Mouse (Mus musculus) Patski (cell line): ENCODE results near the gene Pmepa1. TPM values are rescaled to one million over a fixed set of nuclear protein-coding genes. Genes with fewer than 3 reads are reported as not detected.

Experiments
- ATAC-seq: fragments of 100-300 bp; one replicate; pipeline ENCODE4 v1.8.0; 2021
- CTCF ChIA-PET: fragments of 350-600 bp; sonication (Branson Sonifier 250); formaldehyde crosslinking; loops from one replicate; lab custom pipeline; 2022; ENCODE audit warnings: inconsistent platforms; lab: Charles Lee
- POLR2A ChIA-PET: fragments of 350-600 bp; sonication (Branson Sonifier 250); formaldehyde crosslinking; loops from one replicate; lab custom pipeline; 2022; ENCODE audit warnings: antibody characterized with exemption, inconsistent platforms; lab: Charles Lee
- DNase-seq: peaks from one replicate; pipeline ENCODE4 v3.0.0-alpha.2; 2011; ENCODE audit warnings: low read depth, low spot score
- H3K27me3 ChIP-seq: fragments of 371-371 bp; one replicate; pipeline ENCODE4 v1.5.1; 2021
- CTCF ChIP-seq: fragments of 100-300 bp; IDR thresholded peaks from one replicate; pipeline ENCODE4 v1.5.1; 2021
- in situ Hi-C: fragments of 300-500 bp; cut with MboI; formaldehyde crosslinking; loops from 3 replicates; pipeline ENCODE4 v1.11.1; 2018; ENCODE audit warnings: low pct_unique_long_range_greater_than_20kb, mixed read lengths
- polyA plus RNA-seq: library from polyadenylated mRNA; unstranded; gene quantifications from one replicate; pipeline ENCODE4 v1.2.3, GENCODE M21; 2021

Pmepa1 gene
- polyA plus RNA-seq = 20.1 TPM

- in situ Hi-C loops = loop anchor here (5.0 kb wide), 1 partner anchor 136 kb away; no protein-coding TSS in a partner anchor
- DNase-seq (no peak), ATAC-seq (peak; percentile 88)
- H3K27me3 ChIP-seq = no peaks in the 10 kb centered on the region
- ChIA-PET POLR2A (interaction anchor here (2.0 kb wide), 1 partner anchor 13 kb away, joined by 6 read pairs; no protein-coding TSS in a partner anchor), CTCF (interaction anchor here (1.2 kb wide), 1 partner anchor 131 kb away, joined by 3 read pairs; no protein-coding TSS in a partner anchor)
- no peak for TF ChIP-seq CTCF
Measured at GRCm38 (mm10) chr2:173276409-173276808, at the start of gene Pmepa1. Gene Pmepa1, minus strand, starts transcription at chr2:173276533.

DNA sequence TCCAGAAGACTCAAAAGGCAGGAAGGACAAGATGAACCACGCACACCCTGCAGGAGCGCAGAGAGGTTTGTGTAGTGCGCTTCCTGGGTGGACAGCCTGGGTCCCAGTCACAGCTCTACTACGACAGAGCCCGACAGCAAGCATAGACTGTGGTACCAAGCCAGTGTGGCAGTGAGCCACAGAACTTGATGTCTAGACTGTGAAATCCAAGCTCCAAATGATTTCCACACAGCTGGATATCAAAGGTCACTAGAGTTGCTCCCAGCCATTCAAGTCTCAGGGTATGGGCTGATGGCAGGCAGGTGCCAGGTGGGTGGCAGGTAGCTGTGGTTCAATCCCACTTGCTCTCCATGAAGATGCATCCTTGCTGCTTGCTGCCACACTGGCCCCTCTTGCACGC lies 45.4 kb upstream of the Pmepa1 start:
- ChIA-PET CTCF (no interaction called here), POLR2A (no interaction called here)
- no peak for DNase-seq
- H3K27me3 ChIP-seq = no peaks in the 10 kb centered on the region
- TF ChIP-seq CTCF = no peak
- in situ Hi-C loops = no loop called here
- no peak for ATAC-seq

DNA sequence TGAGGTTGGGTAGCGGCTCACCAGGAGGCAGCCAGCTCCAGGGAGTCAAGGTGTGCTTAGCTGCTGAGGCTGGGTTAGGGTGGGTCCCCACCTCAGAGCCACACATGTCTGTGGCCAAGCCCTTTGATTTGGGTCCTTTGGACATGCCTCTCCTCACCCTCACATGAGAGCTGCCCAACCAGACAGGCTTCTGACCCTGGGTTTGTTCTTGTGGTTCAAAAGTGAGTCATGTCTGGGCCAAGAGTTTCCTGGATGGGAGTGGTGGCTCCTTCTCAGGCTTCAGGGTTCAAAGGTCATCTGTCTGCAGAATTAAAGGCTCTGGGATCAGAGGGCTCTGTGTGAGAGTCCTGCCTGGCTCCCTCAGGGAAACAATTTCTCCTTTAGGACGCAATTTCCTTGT lies 44.9 kb upstream of the Pmepa1 start:
- no peak for ATAC-seq
- no peak for DNase-seq
- no peaks in the 10 kb centered on the region for H3K27me3 ChIP-seq
- ChIA-PET POLR2A (no interaction called here), CTCF (interaction anchor here (0.9 kb wide), 1 partner anchor 8 kb away, joined by 3 read pairs; no protein-coding TSS in a partner anchor)
- no peak for TF ChIP-seq CTCF
- in situ Hi-C loops = no loop called here

DNA sequence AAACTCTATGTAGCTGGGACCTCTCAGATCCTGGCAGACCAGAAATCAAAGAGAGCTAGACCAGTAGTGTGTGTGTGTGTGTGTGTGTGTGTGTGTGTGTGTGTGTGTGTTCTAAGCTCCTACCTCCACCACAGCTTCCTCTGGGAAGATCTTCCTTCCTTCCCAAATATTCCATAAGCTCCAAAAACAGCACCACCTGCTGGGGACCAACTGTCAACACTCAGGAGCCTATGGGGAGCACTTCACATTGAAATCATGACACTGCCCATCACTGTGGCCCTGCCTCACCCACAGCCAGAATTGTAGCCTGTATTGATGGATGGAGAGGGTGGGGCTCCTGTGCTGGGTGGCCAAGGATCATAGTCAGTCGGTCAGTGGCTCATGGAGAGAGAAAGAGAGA lies 38.0 kb upstream of the Pmepa1 start:
- CTCF ChIA-PET = no interaction called here
- DNase-seq (no peak), ATAC-seq (no peak)
- no peak for TF ChIP-seq CTCF
- POLR2A ChIA-PET = no interaction called here
- no peaks in the 10 kb centered on the region for H3K27me3 ChIP-seq
- in situ Hi-C loops = no loop called here

DNA sequence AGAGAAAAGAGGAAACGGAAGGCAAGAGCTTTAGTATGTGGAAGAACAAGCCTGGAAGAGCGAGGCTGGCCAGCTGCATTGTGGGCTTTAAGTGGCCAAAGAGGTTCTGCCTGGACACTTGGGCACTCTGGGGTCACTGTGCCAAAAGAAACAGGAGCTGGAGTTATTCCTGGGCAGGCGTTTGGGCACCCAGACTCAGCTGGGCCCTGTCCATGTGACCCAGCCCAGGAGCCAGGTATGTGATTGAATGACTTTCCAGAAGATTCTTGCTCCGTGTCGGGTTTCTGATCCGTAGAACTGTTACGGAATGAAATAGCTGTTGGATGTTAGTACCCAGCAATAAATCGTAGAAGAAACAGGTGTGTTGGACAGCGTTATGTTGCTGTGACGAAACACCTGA lies 32.2 kb upstream of the Pmepa1 start:
- H3K27me3 ChIP-seq = no peaks in the 10 kb centered on the region
- ChIA-PET CTCF (interaction anchor here (1.4 kb wide), 1 partner anchor 115 kb away, joined by 4 read pairs; no protein-coding TSS in a partner anchor), POLR2A (no interaction called here)
- ATAC-seq = no peak
- DNase-seq = no peak
- TF ChIP-seq CTCF = no peak
- in situ Hi-C loops = loop anchor here (5.0 kb wide), 1 partner anchor 44 kb away; no protein-coding TSS in a partner anchor

GRCm38 (mm10) chr2:173307984-173308383 lies 31.7 kb upstream of the Pmepa1 start:
- in situ Hi-C loops = loop anchor here (5.0 kb wide), 1 partner anchor 44 kb away; no protein-coding TSS in a partner anchor
- ATAC-seq (no peak), DNase-seq (no peak)
- ChIA-PET POLR2A (no interaction called here), CTCF (interaction anchor here (1.4 kb wide), 1 partner anchor 116 kb away, joined by 4 read pairs; no protein-coding TSS in a partner anchor)
- no peak for TF ChIP-seq CTCF
- H3K27me3 ChIP-seq = no peaks in the 10 kb centered on the region

GRCm38 (mm10) chr2:173307561-173307960 lies 31.2 kb upstream of the Pmepa1 start:
- ATAC-seq (peak; percentile 54), DNase-seq (peak; percentile 68)
- in situ Hi-C loops = loop anchor here (5.0 kb wide), 1 partner anchor 45 kb away; no protein-coding TSS in a partner anchor

DNA sequence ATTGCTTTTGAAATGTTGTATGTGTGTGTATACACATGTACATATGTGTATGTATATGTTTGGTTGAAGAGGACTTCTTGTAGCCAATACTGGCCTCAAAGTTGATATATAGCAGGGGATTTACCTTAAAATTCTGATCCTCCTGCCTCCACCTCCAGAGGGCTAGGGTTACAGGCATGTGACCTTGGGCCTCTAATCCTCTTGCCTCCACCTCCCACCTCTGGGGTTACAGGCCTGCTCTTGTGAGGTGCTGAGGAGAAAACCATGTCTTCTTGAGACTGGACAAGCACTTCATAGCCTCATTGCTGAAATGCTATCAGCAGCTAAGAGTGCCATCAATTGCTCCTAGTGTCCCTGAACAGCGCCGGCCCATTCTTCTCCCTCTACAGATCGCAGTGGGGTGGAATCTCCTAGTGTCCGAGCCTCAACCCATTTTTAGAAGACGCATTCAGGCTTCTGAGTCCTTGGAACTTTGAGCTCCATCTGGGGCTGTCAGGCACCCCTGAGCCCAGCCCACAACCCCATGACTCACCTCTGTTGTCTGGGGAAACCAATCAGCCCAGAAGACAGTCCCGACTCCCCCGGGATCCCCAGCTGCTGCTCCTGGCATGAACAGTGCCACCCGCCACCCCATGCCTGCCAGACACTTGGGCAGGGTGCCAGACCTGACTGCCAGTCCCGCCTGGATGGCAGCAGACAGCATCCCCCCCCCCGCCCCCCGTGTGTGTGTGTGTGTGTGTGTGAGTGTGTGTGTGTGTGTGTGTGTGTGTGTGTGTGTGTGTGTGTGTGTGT lies 30.6 kb upstream of the Pmepa1 start:
- DNase-seq (peak; percentile 81), ATAC-seq (peak; percentile 93)
- ChIA-PET CTCF (interaction anchor here (0.7 kb wide), 1 partner anchor 32 kb away, joined by 3 read pairs; no protein-coding TSS in a partner anchor), POLR2A (interaction anchor here (0.6 kb wide), 3 partner anchors 23 to 121 kb away, joined by 3 to 4 read pairs (median 4); no protein-coding TSS in a partner anchor)
- no peaks in the 10 kb centered on the region for H3K27me3 ChIP-seq
- TF ChIP-seq CTCF = no peak
- in situ Hi-C loops = loop anchor here (5.0 kb wide), 1 partner anchor 45 kb away; no protein-coding TSS in a partner anchor

More at GRCm38 (mm10) chr2:173307561-173307960, 31.2 kb upstream of the Pmepa1 start:
- no peaks in the 10 kb centered on the region for H3K27me3 ChIP-seq
- ChIA-PET CTCF (interaction anchor here (1.4 kb wide), 1 partner anchor 116 kb away, joined by 4 read pairs; no protein-coding TSS in a partner anchor), POLR2A (interaction anchor here (0.6 kb wide), 2 partner anchors 24 to 121 kb away, joined by 3 to 4 read pairs; no protein-coding TSS in a partner anchor)
- TF ChIP-seq CTCF = no peak

- ATAC-seq (no peak), DNase-seq (no peak)
- no peak for TF ChIP-seq CTCF
- ChIA-PET POLR2A (no interaction called here), CTCF (no interaction called here)
- in situ Hi-C loops = loop anchor here (5.0 kb wide), 1 partner anchor 47 kb away; no protein-coding TSS in a partner anchor
- no peaks in the 10 kb centered on the region for H3K27me3 ChIP-seq
Measured at GRCm38 (mm10) chr2:173305011-173305410, 28.7 kb upstream of the Pmepa1 start.

GRCm38 (mm10) chr2:173300663-173301630 lies 24.6 kb upstream of the Pmepa1 start:
- H3K27me3 ChIP-seq = no peaks in the 10 kb centered on the region
- no peak for TF ChIP-seq CTCF
- in situ Hi-C loops = no loop called here
- POLR2A ChIA-PET = no interaction called here
- CTCF ChIA-PET = interaction anchor here (1.4 kb wide), 1 partner anchor 27 kb away, joined by 3 read pairs; no protein-coding TSS in a partner anchor
- ATAC-seq (no peak), DNase-seq (no peak)
